Mouse (Mus musculus) yolk sac, embryonic 10.5 days (tissue): ENCODE results near the gene Bhlhe23.

Source experiments
- DNase-seq: peaks from one replicate; pipeline ENCODE4 v3.0.0-alpha.2; 2017; ENCODE audit warnings: low spot score

Bhlhe23 gene

DNA sequence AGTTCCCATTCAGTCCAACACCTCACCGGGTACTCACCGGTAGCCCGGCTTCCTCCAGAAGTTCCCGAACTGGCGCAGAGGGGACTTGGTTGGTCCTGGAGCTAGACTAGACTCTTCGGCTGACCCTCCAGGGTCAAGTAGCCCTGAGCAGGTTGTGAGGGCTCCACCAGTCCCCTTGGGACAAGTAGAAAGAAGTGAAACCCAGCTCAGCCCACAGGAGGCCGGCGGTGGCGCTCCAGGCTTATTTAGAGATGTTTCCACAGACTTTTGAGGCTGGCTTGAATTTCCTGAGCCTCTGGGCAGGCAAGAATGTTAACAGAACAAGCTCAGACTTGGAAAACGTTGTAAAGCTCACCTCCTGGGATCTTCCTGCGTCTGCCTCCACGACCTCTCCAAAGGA is 1.5 kb downstream of the Bhlhe23 start:
- DNase-seq = no peak

DNA sequence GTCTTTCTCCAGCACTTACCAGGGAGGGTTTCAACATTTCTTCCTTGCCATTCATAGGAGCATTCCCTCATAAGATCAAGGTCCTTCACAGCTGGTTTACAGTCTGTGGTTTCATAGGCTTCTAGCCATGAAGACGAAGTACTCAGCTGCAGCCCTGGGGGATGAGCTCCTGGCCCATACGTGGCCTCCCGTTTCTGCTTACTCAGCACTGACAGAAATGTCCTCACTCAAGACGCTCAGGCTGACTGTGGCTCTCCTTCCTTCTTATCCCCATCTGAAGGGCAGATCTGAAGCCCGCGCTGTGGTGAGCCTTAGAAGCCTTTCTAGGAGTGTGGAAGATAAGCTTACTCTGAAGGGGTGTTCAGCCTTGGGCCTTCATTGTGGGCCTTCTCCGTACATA is 11.0 kb downstream of the Bhlhe23 start:
- no peak for DNase-seq

DNA sequence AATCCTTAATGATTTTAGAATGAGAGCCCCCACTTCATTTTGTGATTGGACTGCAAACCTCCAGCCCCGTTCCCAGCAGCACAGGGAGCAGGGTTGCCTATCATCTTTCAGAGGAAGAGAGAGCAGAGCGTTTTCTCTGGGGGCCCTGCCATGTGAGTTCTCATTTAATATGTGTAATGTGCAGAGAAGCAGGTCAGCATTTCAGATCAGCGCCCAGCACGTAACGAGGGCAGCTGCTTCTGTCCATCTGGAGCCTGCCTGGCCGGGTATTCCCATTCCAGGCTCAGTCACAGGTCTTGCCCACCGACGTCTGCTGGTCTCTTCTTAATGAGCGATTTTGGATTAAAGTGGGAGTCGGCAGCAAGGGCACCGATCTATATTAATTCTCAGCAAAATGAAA is 11.7 kb downstream of the Bhlhe23 start:
- no peak for DNase-seq

DNA sequence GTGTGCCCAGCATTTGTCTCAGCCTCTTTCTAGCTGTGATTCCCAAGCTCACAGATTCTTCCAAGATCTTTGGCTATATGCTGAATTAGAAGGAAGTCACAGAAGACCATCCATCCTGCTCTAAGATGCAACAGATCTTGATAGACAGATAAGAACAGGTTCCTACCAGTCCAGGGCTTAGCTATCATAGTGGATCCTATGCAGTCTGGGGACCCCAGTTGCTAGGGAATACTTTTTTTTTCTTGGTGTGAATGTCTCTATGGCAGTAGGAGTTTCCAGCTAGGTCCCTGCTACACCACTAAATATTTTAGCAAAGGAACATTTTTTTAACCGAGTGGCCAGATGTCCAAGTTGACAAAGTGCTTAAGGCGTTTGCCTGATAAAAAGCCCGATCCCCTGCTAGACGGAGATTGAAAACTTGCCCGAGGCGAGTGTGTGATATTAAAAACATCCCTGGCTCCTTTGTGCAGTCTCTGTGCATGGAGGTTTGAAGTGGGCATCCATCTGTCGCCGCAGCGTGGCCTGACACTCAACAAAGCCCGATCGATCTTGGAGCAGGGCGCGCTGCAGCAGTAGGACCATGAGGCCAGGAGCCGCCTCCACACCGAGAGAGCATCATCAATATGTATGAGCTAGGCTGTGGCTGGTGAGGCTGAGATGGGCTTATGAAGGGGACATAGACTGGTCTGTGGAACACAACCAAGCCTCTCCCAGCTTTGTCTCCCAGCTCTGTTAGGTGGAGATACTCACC is 18.0 kb downstream of the Bhlhe23 start:
- DNase-seq = no peak

DNA sequence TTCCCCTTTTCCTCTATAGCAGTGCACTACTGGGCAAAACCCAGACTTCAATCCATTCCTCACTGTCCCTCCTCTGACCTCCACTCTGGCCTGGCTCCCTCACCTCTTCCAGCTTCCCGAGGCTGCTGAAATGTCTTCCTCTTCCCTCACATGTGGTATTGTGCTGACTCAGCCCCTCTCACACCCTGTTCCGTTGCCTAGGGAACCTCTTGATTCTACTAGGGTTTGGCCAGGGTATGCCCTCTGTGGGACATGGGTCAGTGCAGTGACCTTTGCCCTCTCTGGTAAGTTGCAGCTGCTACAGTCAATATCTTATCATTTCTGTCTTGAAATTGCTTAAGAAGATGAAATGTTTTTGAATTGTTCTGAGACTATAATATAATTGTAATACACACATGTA is 19.9 kb downstream of the Bhlhe23 start:
- DNase-seq = no peak

DNA sequence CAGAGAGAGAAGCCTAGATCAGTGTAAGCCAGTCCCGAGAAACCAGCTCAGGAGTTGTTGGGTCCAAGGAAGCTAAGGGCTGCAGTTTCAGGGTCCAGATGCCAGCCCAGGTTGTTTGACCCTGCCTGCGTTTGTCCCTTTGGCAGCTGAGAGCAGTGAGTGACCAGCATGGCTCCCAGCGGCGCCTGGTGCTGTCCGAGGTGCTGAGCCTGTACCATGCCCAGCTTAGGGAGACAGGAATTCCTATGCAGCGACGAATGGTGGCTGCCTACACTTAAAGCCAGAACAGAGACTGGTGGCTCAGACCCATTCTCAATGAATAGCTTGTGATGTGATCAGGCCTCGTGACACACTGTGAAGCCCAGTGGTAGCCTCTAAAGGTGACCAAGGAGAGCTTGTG is 20.8 kb downstream of the Bhlhe23 start:
- peak; percentile 48 for DNase-seq

DNA sequence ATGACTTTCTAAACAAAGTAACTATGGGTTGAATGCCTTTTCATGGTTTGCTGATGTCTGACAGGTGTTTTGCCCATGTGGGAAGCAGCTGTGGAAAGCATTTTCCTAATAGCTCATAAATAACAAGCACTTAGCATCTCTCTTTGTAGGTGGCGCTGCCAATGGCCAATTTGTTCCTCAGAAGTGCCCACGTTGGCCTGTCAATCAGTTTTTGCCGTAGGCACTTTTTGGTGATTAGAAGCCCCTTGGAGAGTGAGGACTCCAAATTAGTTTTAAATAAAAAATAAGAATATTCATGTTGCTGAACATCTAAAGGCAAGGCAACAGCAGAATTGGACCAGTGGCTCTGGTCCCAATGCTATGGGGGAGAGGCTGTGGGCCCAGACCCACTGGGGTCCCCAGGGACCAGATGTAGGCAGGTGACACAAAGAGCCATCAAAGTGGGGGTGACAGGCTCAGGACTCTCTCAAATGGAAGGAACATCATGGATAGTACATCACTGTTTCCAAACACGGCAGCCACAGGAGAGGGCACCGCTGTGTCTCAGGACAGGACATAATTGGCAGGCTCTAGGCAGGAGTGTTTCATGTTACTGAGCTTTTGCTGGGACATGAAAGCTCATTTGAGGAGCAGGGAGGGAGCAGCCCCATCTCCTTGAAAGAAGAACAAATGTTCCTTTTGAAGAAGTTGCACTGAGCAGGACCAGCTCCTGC is 21.6 kb downstream of the Bhlhe23 start:
- DNase-seq = no peak

DNA sequence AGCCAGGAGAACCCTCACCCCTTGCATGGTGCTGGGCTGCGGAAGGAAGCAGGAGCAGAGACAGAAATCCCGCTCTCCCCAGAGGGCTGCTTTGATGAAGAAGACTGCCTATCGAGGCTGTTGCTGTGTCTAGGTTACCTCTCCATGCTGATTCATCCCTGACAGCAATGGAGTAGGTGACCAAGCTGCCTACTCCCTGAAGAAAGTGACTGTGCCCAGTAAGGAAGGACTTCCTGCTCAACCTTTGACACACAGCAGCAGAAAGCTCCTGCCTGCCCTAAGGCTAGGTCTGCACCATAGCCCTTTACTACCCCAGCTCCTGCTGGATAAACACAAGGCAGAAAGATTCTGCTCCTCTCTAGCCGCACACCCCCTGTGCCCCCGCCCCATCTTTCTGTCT is 27.8 kb downstream of the Bhlhe23 start:
- no peak for DNase-seq

DNA sequence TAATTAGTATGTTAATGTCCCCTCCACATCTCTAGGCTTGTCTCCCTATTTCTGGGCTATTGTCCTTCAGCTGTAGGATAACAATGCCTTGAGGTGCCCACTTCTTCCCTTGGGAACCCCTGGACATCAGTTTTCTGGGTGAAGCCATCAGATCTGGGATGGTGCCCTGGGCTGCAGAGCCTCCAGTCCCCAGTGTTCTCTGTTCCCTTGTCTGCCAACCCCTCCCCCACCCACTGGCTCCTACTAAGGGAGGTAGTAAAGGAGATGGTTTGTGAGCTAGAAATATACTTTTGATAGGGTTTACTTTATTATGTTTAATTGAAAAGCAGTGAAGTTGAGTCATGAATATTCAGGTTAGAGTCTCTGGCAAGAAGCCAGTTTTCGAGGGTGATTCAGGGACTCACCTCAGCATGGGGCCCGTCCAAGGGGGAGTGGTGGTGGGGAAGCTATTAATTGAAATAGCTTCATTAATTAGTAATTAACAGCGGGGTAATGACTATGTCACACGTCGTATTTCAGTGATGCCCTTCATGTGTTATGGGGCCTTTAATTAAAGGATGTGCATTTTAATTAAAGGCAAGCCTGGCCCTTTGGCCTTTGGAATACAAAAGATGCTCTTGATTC is 30.0 kb downstream of the Bhlhe23 start:
- DNase-seq = no peak

DNA sequence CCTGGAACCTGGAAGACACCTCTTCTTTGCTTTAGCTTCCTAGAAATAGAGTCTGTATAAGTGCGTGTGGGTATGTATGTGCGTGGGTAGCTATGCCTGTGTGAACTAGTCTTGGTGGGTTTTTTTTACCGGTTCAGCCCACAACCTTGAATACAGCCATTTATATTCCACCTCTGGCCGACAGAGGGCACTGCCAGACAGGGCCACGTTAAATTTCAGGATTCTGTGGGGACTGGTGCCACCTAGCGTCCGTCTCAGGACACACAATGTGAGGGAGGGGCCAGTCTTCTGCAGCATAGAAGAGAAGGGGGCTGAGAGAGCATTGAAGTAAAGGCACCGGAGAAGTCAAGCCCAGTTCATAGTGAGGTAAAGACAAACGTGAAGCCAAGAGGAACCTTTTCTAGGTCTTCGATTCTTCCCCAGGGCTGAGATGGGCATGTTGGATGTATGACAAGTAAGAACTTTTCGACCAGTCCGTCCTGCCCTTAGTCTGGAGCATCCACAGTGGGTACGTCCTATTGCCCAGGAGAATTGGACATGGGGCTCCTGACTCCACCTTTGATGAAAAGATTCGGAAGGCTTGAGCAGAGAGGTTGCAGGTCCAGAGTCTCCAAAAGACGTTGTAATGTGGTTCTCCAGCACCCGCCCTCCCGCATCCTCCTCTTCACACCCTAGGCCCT is 31.3 kb downstream of the Bhlhe23 start:
- DNase-seq = peak; percentile 65

DNA sequence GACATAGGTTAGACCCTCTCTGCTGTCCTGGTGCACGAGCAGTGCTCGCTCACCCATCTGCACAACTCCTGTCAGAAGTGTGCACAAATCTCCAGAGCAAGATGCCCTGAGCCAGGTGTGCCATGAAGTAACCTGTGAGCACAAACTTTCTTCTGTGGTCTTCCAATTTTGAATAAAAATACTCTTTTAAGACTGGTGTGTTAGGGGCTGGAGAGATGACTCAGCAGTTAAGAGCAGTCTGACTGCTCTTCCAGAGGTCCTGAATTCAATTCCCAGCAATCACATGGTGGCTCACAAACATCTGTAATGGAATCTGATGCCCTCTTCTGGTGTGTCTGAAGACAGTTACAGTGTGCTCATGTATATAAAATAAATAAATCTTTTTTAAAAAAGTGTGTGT is 33.4 kb downstream of the Bhlhe23 start:
- no peak for DNase-seq

DNA sequence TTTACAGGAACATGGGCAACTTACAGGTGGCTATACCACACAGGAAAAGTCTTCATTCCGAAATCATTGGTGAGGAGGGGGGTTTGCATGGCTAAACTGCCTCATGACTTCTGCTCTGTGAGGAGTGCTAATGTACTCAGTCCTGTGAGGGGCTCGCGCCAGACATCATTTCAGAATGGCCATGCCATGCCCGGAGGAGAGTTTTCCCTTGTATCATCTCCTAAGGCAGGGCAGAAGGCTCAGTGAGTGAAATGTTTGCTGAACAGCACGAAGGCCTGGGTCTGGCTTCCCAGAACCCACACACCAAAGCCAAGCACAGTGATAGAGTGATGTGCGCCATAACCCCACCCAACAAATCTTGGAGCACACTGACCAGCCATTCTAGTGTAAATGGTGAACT is 33.9 kb downstream of the Bhlhe23 start:
- no peak for DNase-seq

DNA sequence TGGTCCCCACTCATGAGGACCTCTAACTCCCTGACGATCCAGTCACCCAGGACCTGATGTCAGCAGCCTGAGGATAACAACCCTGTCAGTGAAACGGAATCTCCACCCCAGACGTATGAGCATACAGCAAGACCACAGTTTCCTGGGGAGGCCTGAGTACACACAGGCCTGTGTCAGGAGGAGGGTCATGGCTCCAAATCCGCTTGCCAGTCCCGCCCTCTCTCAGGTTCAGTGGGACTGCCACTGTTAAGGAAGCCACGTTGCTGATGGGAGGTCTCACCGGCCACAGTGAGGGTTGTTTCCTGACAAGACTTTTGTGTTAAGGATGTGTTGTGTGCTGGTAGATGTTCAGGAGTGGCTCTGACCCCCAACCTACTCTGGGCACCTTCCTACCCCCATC is 35.3 kb downstream of the Bhlhe23 start:
- no peak for DNase-seq

DNA sequence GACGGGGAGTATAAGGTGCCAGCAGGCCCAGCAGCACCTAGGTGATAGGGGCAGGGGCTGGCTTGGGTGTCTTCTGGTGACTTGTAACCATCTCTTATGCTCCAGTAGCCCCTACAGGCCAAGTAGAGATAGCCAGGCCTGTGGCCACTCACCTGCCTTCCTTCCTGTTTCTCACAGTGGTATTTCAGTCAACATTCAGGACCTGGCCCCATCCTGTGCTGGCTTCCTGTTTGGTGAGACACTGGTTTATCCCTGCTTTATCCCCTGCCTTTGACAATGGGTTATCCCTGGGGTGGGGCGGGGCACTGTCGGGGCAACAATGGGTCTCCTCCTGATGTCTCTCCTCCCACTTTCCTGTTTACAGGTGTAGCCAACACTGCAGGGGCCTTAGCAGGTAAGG is 36.4 kb downstream of the Bhlhe23 start:
- DNase-seq = no peak

DNA sequence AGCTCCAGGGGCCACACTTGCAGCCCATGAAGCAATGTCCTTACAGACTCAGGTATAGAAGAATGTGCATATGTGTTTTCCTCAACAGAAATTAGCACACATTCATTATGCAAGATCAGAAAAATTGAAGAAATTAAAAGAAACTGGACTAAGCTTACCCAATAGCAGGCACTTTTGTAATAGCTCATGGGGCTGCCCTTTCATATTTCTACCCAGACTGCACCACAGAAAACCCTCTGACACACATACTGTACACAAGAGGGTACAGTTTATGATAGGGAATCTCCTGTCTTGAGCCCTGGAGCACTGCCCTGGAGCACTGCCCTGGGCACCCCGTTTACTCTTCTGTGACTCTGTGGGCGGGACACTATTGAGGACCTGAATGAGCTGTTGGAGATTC is 38.7 kb downstream of the Bhlhe23 start:
- no peak for DNase-seq

DNA sequence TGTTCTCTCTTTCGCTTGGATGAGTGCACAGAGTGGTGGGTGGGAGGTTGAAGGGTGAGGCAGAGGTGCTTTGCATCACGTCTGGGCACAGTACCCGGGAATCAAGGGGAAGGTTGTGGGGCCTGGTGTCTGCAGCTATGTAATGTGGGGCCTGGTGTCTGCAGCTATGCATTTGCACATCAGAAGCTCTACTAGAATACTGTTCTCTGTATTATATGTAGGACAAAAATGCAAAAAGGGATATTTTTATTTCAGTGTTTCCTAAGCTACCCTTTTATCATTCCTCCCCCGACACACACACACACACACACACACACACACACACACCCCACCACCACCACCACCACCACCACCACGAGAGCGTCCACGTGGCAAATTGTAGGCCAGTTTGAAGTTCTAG is 41.5 kb downstream of the Bhlhe23 start:
- no peak for DNase-seq

DNA sequence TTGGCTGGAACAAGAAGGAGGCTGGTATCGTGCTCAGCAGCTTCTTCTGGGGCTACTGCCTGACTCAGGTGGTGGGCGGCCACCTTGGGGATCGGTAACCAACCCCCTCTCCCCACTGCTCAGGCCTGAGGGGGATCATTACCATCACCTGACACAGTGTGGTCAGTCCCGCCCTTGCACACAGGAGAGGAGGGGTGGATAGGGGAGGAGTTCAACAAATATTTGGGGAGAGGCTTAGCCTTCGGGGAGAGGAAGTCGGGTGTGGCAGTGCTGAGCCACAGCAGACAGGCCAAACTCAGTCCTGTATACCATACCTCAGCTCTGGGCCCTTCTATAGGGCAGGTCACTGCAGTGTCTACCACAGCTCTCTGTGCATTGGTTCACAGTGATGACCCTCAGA is 44.7 kb downstream of the Bhlhe23 start:
- no peak for DNase-seq

DNA sequence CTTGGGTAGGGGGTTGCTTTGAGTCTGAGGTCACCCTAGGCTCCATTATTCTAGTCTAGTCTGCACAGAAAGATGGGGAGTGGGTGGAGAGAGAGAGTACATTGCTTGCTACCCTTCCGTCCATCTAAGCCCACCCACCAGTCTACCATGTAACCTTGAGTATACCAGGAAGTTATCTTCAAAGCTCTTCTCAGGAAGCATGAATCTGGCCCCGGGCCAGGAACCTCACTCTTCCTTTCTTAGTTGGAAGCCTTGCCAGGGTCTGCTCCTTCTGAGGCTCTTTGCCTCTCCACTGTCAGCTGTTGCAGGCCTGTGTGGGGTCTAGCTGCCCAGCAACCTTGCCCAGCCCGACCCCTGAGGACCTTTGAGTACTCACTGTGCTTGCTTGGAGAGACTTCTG is 45.7 kb downstream of the Bhlhe23 start:
- DNase-seq = no peak

DNA sequence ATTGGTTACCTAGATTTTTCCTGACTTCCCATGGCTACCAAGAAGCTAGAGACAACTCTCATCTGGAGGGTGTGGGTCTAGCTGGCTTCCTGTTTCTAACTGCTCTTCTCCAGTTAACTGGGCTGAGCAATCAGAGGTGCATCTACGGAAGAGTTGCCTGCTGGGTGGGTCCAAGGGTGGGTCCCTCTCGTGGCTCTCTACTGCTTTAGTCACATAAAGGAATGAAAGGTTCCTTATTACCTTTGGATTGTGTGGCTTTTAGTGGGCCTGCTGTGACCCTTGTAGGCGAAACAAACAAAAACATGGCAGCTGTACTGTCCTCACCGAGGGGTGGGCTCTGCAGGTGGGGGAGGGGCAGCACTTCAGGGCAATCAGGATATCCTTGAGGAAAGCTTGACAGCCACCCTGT is 49.1 kb downstream of the Bhlhe23 start:
- DNase-seq = no peak

DNA sequence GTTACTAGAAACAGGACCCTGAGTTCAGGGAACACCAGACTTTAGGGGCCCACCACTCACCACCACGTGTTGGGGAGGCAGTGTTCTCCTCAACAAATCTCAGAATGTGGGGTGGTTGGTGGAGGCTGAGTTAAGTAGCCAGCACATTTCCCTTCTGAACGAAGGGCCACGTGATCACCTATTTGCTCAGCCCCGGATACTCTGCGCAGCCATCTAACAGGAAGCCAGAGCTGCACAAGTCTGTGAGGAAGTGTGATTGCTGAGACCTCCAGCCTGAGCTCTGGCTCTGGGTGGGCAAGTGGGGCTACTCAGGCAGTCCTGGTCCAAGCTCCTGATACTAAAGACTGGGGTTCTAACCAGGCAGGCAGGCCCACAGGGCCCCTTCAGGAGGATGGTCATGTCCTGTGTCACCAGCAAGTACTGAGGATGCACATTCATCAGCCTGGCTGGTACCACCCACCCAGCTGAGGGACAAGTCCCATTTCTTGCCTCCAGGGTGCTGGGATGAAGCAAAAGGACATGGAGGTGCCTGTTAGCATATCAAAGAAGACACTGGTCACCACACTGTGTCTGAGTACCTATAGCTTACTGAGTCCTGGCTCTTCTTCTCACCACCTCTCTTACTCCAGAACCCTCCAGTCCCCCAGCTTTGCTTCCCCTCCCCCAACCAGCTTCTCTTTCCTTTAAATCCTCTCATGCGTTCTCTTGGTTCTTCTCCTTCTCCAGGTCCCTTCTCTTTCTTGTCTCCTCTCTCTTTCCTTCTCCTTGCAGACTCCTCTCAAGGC is 49.9 kb downstream of the Bhlhe23 start:
- no peak for DNase-seq

DNA sequence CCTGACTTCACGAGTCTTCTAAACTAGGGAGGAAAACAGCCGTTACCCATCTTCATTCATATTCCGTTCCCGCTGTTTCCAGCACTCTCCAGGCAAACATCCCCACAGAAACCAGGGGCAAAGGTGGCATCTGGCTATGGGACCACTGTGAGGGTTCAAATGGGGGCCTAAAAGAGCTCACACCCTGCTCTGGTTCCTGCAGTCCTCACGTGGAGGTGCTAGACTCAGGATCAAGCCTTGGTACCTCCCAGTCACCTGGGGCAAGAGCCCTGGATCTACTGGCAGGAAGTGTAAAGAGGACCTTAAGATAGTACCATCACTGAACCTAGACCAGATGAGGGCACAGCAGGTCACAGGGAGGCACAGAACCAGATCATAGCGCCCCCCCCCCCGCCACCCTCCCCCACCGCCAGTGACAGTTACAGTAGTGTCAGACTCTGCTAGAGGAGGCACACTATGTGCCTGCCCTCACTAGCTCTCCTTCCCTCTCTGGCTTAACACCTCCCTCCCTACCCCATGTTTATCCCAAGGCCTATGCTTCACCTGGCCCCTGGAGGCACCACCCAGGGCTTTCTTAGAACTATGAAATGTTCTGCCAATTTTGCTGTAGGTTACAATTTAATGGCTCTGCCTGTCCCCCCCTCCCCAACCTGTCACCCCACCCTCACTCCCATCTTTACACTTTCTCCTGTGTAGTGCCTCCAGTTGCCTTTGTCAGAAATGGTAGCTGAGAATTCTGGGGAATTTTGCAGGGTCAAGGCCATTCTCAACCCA is 50.7 kb downstream of the Bhlhe23 start:
- DNase-seq = no peak
